ENCODE assay signal across 24 mouse cellular contexts in the genomic region with DNA sequence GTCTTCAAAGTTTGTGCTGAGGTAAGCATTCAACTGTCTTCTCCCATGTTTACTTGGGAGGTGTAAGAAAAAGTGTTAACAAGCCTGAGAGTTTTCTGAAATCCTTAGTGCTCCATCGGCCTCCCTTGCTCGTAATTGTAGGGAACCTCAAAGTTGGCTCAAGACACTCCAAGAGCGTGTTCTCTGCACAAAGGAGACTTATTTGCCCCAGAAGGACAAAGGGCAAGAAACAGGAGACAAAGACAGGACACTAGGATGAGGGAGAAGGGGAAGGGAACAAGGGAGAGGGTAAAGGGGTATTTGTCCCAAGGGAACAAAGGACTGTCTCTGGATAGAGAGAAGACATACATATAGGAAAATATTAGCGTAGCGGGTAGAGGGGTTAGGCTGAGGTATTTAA. TPM values are rescaled to one million over a fixed set of nuclear protein-coding genes. Genes with fewer than 3 reads are reported as not detected.
DNase-seq lines count a peak whose midpoint lies in the region; ATAC-seq lines count a peak whose summit lies in the region.
"Had no signal": no experiment of that assay in that cellular context is flagged by ENCODE, and none has a peak within 500 bp of the region (broad histone marks: within the 10 kb centered on the region; RNA-seq: fewer than 3 reads in every experiment).

No protein-coding gene starts in this region.

- H3K27ac ChIP-seq in limb, embryonic 13.5 days, result no peak overlapping the region
- no peak overlapping the region for H3K27ac ChIP-seq in limb, embryonic 10.5 days
- no peak overlapping the region for H3K27ac ChIP-seq in midbrain, embryonic 15.5 days
- H3K27ac ChIP-seq in midbrain, embryonic 13.5 days, result no peak overlapping the region
- H3K27ac ChIP-seq: embryonic facial prominence, embryonic 12.5 days; forebrain, embryonic 12.5 days; hindbrain, embryonic 12.5 days; limb, embryonic 12.5 days; liver, embryonic 14.5 days had no signal

- peaks cover 2% of the 10 kb centered on the region; the same call in 1 of the 2 replicates for H3K9me3 ChIP-seq in erythroblast, embryonic 14.5 days (ENCODE audit: control insufficient read depth, low read length)
- no peaks in the 10 kb centered on the region for H3K9me3 ChIP-seq in limb, embryonic 13.5 days
- no peaks in the 10 kb centered on the region for H3K9me3 ChIP-seq in limb, embryonic 10.5 days (replicated peaks)
- no peaks in the 10 kb centered on the region for H3K9me3 ChIP-seq in midbrain, embryonic 15.5 days
- no peaks in the 10 kb centered on the region for H3K9me3 ChIP-seq in midbrain, embryonic 13.5 days
- H3K9me3 ChIP-seq: embryonic facial prominence, embryonic 12.5 days; forebrain, embryonic 12.5 days; hindbrain, embryonic 12.5 days; limb, embryonic 12.5 days had no signal

- WGBS in limb, embryonic 13.5 days, result 92% methylated on average over 5 of the region's 5 CpGs
- WGBS in limb, embryonic 10.5 days, result 94% methylated on average over 5 of the region's 5 CpGs
- 91% methylated on average over 5 of the region's 5 CpGs for WGBS in midbrain, embryonic 15.5 days
- 93% methylated on average over 5 of the region's 5 CpGs for WGBS in midbrain, embryonic 13.5 days

- peak overlapping the region; percentile 3 for H3K4me3 ChIP-seq in erythroblast, embryonic 14.5 days (replicated peaks)
- H3K4me3 ChIP-seq in limb, embryonic 13.5 days, result peak overlapping the region; percentile 1; the same call in 1 of the 2 replicates
- no peak overlapping the region for H3K4me3 ChIP-seq in limb, embryonic 10.5 days
- H3K4me3 ChIP-seq in midbrain, embryonic 15.5 days, result no peak overlapping the region
- no peak overlapping the region for H3K4me3 ChIP-seq in midbrain, embryonic 13.5 days (replicated peaks)

- H3K4me2 ChIP-seq in limb, embryonic 13.5 days (replicated peaks), result peak overlapping the region; percentile 77; the same call in 1 of the 2 replicates
- 0 out of 2 replicates have a peak overlapping the region, but pooled peaks have one; percentile 73 for H3K4me2 ChIP-seq in midbrain, embryonic 15.5 days
- no peak overlapping the region for H3K4me2 ChIP-seq in midbrain, embryonic 13.5 days (replicated peaks)

- peaks cover 2% of the 10 kb centered on the region; the same call in 1 of the 2 replicates for H3K27me3 ChIP-seq in erythroblast, embryonic 14.5 days (ENCODE audit: control insufficient read depth)
- no peaks in the 10 kb centered on the region for H3K27me3 ChIP-seq in limb, embryonic 13.5 days
- no peaks in the 10 kb centered on the region for H3K27me3 ChIP-seq in limb, embryonic 10.5 days (ENCODE audit: low read depth, poor library complexity, severe bottlenecking)
- H3K27me3 ChIP-seq in midbrain, embryonic 15.5 days (replicated peaks), result no peaks in the 10 kb centered on the region
- no peaks in the 10 kb centered on the region for H3K27me3 ChIP-seq in midbrain, embryonic 13.5 days
- H3K27me3 ChIP-seq: embryonic facial prominence, embryonic 12.5 days; forebrain, embryonic 12.5 days; hindbrain, embryonic 12.5 days; limb, embryonic 12.5 days had no signal

- peaks cover 32% of the 10 kb centered on the region for H3K36me3 ChIP-seq in erythroblast, embryonic 14.5 days (ENCODE audit: control insufficient read depth)
- peaks cover 8% of the 10 kb centered on the region for H3K36me3 ChIP-seq in limb, embryonic 13.5 days
- H3K36me3 ChIP-seq in limb, embryonic 10.5 days, result peaks cover 22% of the 10 kb centered on the region
- no peaks in the 10 kb centered on the region for H3K36me3 ChIP-seq in midbrain, embryonic 15.5 days (replicated peaks)
- H3K36me3 ChIP-seq in midbrain, embryonic 13.5 days, result peaks cover 3% of the 10 kb centered on the region; the same call in 1 of the 2 replicates
- H3K36me3 ChIP-seq: forebrain, embryonic 12.5 days; hindbrain, embryonic 12.5 days had no signal

- intact Hi-C loops in left cerebral cortex, postnatal 25 days (cut with DNase I), result no loop called here

- H3K4me1 ChIP-seq in erythroblast, embryonic 14.5 days (ENCODE audit: control insufficient read depth), result peaks cover 43% of the 10 kb centered on the region
- H3K4me1 ChIP-seq in limb, embryonic 13.5 days, result peaks cover 14% of the 10 kb centered on the region
- peaks cover 12% of the 10 kb centered on the region for H3K4me1 ChIP-seq in limb, embryonic 10.5 days
- peaks cover 13% of the 10 kb centered on the region for H3K4me1 ChIP-seq in midbrain, embryonic 15.5 days
- peaks cover 16% of the 10 kb centered on the region for H3K4me1 ChIP-seq in midbrain, embryonic 13.5 days (replicated peaks)

- H3K9ac ChIP-seq in limb, embryonic 13.5 days, result no peak overlapping the region
- H3K9ac ChIP-seq in midbrain, embryonic 15.5 days, result no peak overlapping the region
- H3K9ac ChIP-seq in midbrain, embryonic 13.5 days (replicated peaks), result no peak overlapping the region
- H3K9ac ChIP-seq: embryonic facial prominence, embryonic 12.5 days had no signal

- DNase-seq in limb, embryonic 10.5 days (ENCODE audit: low spot score), result no peak
- DNase-seq in left cerebral cortex, postnatal 25 days (ENCODE audit: low spot score in 2 of 2), result no peak
- DNase-seq: adrenal gland, postnatal 36 days; cerebellum, adult 2 months; cerebellum, postnatal 25 days; gastrocnemius, postnatal 10 days; heart, postnatal 14 days; kidney, adult 9 months; kidney, postnatal 14 days; layer of hippocampus, adult 9-11 months; lung, embryonic 14.5 days; midbrain, embryonic 14.5 days; thymus, postnatal 4 days had no signal

- no peak for ATAC-seq in erythroblast, adult 5-6 weeks (replicated peaks; ENCODE audit: low FRiP score, poor library complexity, severe bottlenecking)
- no peak for ATAC-seq in limb, embryonic 13.5 days (ENCODE audit: low FRiP score, low read depth)
- no peak for ATAC-seq in midbrain, embryonic 15.5 days (replicated peaks)
- ATAC-seq in midbrain, embryonic 13.5 days, result no peak
- ATAC-seq: intestine, embryonic 16.5 days had no signal

RNA-seq across cellular contexts. Expression of gene Cwc22, which starts 1.9 kb away (rescaled TPM):
- 4.9 and 5.0 TPM in 2 replicates for polyA plus RNA-seq in erythroblast, embryonic 14.5 days (2012)
- 7.7 and 10.4 TPM in 2 replicates for total RNA-seq in erythroblast, adult 5-6 weeks (2015; ENCODE audit: low replicate concordance)
- 18.1 and 21.6 TPM in 2 replicates for total RNA-seq in erythroblast, adult 5-6 weeks (2017; ENCODE audit: low replicate concordance)
- polyA plus RNA-seq in limb, embryonic 13.5 days (2015; fragmentation: Nextera tagmentation; extraction: Ambion mirVana), result 33.9 and 36.1 TPM in 2 replicates
- 41.1 and 42.8 TPM in 2 replicates for polyA plus RNA-seq in limb, embryonic 10.5 days (2016; fragmentation: Nextera tagmentation; extraction: Ambion mirVana)
- 21.5 and 22.9 TPM in 2 replicates for polyA plus RNA-seq in midbrain, embryonic 15.5 days (2015; fragmentation: Nextera tagmentation; extraction: Ambion mirVana)
- polyA plus RNA-seq in midbrain, embryonic 13.5 days (2015; fragmentation: Nextera tagmentation; extraction: Ambion mirVana), result 26.7 and 28.0 TPM in 2 replicates
- 10 to 100 TPM; 22.0 to 23.4 TPM for total RNA-seq in left cerebral cortex, postnatal 25 days (2021)

Comparison
In these comparisons a context has a peak if more than half of its experiments do, and no peak if none do; other contexts are left out.
1. H3K4me3 ChIP-seq: peak in erythroblast, embryonic 14.5 days (single experiment) and limb, embryonic 13.5 days (single experiment); none in limb, embryonic 10.5 days (single experiment), midbrain, embryonic 15.5 days (single experiment) and midbrain, embryonic 13.5 days (single experiment).